Mouse (Mus musculus) layer of hippocampus, adult 18-20 months (tissue): ENCODE data around the gene Lrmda. TPM values are rescaled to one million over a fixed set of nuclear protein-coding genes. Genes with fewer than 3 reads are reported as not detected.

Experiments used
- DNase-seq, 2 experiments: peaks; one replicate each; pipeline ENCODE4 v3.0.0; 2022; ENCODE audit warnings: low spot score in 2 of 2
- long read RNA-seq: library from polyadenylated mRNA; stranded (forward); transcript quantifications from one replicate; pipeline ENCODE4 v2.0.0, GENCODE M21; 2021
- total RNA-seq, 2 experiments: library from RNA; stranded (reverse); gene quantifications; 2 replicates each; pipeline ENCODE4 v1.2.3; 2021

Lrmda gene
- total RNA-seq = 1 to 10 TPM; 1.1 to 1.3 TPM
- long read RNA-seq = 0 reads

DNA sequence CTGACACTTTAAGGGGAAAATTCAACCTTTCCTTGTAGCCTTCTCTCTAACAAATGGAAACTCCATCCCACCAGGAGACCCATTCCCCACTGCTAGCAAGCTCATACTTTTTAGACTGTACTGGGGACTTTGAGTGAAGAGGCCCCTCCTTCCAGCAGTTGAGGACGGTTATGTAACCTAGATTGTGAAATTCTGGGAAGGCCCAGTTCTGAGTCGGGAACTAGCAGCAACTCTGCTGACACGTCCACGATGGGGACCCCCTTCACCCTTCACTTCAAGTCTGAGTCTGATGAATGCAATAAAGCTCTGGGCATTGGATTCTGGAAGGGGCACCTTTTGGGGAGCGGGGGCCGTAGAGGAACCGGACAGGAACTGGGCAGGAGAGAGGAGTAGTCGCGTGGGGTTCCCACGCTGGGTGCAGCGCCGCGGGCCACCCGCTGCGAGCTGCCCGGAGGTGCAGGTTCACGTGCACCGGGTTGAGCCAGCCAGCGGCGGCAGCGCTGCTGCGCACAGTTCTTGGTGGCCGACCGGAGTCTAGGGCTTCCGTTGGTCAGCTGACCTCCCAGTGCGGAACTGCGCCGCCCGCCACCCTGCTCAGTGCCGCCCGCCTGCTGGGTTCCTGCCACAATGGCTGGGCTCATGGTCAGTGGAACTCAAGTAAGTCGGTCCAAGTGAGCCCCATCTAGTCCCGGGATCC lies at the start of gene Lrmda:
Gene Lrmda (plus strand): TSS at position 461 of the 697 bp plus-strand sequence.
- DNase-seq = peak; percentile 1 to 27

- peak in 1 of 2 experiments; percentile 76 for DNase-seq
Measured at GRCm38 (mm10) chr14:21981462-21981861, 38.0 kb upstream of the Lrmda start.

DNA sequence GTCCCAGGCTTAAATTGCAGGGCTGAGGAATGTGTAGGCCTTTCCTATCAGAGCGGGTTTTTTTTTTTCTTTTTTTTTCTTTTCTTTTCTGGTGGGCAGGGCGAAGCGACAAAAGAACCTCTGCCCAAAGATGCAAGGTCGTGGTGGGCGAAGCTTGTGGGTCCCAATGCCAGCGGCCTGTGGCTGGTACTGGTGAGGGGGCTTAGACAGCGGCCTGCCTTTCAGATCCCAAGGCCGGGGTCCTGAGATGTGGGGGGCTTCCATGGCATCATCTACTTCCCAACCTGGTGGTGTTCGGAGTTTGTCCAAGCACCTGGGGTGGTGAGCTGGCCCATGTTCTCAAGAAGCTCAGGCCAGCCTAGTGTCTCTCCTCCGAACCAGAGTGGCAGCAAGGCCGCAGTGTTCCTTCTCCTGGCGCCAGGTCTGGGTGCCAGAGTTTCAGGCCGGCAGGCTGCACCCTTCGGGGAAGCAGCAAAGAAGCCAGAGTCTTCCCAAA lies 37.4 kb upstream of the Lrmda start:
- DNase-seq = no peak

DNA sequence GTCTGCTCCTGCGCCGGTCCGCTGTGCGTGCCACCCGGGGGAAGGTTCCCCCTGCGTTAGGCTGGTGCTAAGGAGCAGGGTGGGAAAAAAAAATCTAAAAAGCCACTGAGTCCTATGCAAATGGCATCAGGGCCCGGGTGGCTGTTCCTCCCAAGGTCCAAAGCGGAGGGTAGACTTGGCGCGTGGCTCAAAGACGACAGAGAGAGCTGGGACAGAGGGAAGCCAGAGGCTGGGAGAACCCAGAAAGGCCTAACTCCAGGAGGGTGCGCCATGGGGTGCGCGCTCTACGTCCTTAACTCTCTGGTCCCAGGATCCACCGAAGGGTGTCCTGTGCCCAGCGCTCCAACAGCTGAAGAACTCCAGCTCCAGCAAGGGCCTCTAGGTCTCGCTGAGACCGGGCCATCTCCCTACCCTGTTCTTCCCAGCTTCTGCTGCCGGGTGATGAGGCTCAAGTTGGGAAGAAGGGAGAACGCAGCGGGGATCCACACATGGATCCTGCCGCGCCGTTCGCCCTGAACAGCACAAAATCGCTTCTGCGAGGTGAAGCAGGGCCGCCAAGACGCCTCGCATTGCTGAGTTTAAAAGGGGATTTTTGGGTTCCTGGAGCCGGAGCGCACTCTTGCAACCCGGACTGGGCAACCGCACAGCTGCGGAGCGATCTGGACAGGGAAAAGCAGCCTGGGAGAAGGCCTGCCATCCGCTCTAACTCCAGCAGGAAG lies 36.8 kb upstream of the Lrmda start:
- DNase-seq = no peak

- no peak for DNase-seq
Measured at GRCm38 (mm10) chr14:21983311-21983949, 36.1 kb upstream of the Lrmda start.

DNA sequence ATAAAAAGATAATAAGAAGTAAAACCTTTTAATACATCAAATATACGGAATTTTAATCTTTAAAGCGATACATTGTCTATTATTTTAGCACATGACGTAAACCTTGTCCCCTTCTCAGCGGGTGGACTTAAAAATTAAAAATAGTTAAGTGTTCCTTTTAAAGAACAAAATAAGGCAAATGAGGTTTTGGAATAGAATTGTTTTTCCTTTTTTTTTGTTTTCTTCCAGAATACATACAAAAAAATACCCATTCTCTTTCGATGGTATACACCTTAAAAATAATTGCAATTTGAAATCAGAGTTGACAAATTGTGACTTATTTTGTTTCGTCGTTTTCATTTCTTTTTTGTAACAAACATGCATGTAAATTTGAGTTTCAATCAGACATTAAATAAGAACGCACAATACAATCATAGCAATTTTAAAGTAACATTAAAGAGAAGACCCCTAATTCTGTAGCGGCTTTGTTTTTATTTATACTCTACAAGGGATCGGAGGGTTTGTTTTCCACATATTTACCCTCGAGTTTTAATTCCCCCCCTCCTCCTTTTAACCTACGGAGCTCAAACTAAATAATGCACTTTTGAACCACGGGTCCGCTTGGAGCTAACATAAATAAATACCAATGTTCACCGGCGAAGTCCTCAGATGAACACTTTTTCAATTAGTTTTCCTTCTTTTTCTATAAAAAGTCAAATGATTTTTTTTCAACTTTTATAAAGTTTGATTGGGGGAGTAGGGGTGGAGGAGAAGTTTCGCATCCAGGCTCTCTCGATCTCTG lies 35.4 kb upstream of the Lrmda start:
- no peak for DNase-seq

DNA sequence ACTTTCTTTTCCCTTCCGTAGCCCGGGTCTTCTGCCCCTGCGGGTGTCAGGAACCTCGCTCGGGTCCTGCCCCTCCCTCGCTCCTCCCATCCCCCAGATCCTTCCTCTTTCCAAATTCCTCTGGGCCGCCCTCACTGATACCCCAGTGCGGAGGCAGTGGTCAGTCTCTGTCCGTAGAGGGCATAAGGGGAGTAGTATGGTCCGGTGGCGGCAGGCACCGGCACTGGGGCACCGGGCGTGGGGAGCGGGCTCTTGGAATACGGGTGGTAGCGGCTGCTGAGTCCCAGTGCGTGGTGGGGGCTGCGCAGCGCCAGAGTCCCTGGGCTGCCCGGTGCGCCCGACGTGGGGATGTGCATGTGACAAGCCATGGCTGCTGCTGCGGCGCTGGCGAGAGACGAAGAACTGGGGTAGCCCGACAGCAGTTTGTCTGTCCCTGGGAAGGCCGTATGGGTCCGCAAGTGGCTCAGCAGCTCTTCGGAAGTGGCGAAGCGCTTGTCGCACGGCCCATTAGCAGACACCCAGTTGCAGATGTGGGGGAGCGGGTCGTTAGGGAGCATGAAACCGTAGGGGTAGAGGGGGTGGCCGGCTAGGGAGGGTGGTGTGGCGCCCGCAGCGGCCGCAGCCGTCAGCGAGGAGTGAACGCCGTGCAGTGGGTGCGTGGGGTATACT lies 34.6 kb upstream of the Lrmda start:
- DNase-seq = no peak

DNA sequence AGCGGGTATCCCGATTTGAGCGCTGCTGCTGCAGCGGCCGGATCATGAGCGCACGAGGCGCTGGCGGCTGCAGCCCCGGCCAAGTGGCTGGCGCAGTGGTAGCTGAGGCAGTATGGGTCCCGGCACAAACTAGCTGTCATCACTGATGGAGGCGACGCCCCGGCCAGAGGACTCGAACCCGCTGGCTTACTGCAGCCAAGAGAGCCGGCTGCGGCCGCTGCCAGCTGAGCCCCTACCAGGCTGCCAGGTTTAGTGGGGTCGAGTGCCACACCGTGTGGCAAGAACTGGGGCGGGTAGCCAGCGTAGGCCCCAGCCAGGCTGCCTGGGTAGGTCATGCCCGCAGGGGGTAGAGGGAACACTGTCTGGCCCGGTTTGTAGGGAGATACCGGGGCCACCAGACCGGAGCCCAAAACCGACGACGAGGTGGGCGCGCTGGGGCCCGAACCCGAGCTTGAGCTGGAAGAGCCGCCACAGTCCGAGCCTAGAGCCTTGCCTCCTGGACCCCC lies 34.0 kb upstream of the Lrmda start:
- DNase-seq = no peak

GRCm38 (mm10) chr14:21985981-21986732 lies 33.4 kb upstream of the Lrmda start:
- DNase-seq = peak; percentile 73 to 88

DNA sequence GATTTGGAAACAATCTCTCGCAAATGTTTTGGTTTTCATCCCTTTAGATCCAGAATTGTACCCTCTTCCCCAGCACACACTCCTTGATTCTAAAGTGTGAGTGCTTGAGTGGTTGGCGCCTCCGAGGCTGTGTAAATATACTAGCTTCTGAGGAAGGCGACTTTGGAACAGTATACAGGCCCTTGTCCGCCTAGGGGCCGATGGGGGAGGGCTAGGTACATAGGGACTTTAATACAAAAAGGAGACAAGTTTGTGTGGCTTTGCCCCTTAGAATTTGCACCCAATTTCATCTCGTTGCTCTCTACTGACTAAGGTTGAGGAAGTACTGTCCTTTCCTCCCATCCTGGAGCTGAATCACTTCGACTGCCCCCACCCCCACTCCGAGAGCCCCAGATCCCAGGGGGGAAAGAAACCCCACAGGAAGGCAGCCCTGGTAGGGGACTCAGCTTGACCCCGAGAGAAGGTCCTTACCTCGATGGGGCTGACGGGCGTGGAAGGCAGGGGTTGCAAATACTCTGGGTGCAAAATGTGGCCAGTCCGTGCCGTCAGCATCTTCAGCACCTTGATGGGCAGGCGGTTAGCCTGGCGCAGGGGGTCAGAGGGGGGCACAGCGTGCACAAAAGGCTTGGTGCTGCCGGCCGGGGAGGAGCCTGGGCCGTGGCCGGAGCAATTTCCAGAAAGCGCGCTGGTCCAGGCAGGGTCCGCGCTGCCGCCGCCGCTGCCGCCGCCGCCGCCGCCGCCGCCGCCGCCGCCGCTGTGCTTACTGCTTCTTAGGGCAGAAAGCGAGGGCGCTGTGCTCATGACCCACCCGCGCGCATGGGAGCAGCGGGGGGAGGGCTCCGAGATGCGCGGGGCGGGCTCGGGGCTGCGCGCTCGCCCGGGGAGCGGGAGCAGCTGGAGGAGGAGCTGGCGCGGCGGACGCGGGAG lies 32.5 kb upstream of the Lrmda start:
- no peak for DNase-seq

GRCm38 (mm10) chr14:21987660-21988576 lies 31.6 kb upstream of the Lrmda start:
- peak; percentile 87 to 93 for DNase-seq

DNA sequence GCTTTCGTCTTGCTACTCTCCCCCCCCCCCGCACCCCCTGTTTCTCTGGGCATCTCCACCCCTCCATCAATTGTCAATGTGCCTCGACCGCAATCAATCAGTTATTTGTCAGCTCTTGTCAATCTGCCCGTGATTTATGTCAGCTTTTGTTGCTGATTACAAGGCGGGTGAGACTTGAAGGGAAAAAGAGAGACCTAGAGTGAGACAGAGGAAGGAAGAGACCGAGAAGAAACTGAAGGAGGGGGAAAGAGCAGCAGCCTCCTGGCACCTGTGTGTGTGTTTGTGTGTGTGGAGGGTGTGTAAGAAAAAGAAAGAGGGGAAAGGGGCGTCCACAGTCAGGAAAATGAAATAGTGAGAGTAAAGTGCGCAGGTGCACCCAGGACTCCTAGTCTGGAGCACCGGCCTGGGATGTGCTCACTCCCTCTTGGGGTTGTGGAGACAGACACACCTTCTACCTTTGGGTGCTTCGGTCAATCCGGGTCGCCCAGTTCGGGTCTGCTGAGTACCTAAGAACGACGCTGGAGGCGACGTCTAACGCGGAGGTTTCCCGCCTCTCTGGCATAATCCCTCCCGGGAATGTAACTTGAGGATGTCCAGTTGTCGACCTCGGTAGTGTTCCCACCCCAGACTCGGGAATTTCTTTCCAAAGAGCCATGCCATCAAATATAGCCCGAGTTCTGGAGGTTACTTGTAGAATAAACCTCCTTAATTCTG lies 30.8 kb upstream of the Lrmda start:
- peak in 1 of 2 experiments; percentile 24 for DNase-seq

GRCm38 (mm10) chr14:21989291-21989913 lies 30.1 kb upstream of the Lrmda start, which contains the start of gene Zfp503:
Zfp503 (minus strand) TSS chr14:21989601.
- DNase-seq = peak in 1 of 2 experiments; percentile 13

DNA sequence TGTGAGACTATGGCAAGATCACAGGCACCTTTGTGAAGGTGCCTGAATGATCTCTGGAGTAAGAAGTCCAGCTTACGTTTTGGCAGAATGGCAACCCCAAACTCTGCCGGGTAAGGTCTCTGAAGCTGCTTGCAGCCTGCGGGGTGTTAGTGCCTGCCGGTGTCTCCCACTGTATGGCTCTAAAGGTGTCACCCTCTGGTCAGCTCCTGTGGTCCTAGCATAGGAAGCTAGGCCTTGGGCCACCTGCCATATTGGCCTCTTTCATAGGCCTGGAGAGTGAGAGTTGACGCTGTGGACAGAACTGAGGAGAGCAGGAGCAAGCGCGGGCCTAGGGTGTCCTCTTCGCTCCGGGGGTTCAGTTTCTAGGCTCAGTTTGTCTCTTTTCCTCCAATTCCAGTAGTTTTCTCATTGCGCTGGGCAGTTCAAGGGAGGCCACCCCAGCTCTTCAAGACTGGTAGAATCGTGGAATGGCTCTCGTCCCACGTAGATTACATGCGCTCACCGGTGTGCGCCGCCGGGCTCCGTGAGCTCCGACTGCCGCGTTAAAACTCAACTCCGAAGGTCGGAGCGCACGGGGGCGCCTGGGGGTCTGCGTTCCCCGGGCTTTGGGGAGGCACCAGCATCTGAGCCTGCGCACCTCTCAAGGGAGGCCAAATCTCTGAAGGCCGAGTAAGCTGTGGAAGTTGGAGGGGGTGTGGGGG lies 29.0 kb upstream of the Lrmda start:
- no peak for DNase-seq

- no peak for DNase-seq
Measured at GRCm38 (mm10) chr14:21991251-21991780, 28.2 kb upstream of the Lrmda start.
